Mouse (Mus musculus) embryo, embryonic 11 days (tissue): ENCODE measurements around the gene Ppp2r5a.

Experiments used
- DNase-seq: peaks from one replicate; pipeline ENCODE4 v3.0.0-alpha.2; 2015

Ppp2r5a gene

DNA sequence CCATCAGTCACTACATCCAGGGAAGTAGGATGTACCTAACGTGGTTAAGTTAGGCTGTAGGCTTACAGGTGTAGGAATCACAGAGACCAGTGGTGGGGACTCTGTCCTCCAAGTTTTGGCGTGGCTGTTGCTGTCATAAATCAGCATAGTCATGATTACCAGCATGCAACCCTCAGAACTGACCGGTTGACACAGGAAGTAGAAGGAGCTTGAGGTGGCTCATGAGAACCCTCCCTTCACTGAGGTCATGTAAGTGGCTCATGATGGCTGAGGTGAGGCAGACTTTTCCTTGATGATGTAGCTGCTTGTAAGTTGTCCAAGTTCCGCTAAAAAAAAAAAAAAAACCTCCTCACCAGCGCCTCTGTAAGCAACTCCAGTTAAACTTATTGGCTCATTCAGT lies 14.0 kb upstream of the Ppp2r5a start:
- no peak for DNase-seq

DNA sequence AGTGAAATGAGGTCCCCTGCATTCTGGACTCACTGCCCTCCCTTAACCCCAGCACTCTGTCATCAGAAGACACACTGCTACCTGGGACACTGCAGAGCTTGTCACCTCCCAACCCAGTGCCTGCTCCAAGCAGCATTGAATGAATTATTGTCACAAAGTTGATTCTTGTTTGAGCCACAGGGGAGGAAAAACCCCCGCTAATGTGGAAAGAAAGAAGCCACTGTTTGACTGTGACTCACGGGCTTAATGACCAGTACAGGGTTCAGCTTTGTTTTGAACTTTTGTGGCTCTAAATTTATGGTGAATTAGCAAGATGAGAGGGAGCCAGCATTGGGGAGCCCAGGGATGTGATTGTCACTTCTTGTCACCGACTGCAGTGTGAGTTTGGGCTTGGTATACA lies 13.5 kb upstream of the Ppp2r5a start:
- DNase-seq = no peak

- DNase-seq = no peak
Measured at GRCm38 (mm10) chr1:191414432-191414831, 11.4 kb upstream of the Ppp2r5a start.

- DNase-seq = no peak
Measured at GRCm38 (mm10) chr1:191413691-191414415, 10.8 kb upstream of the Ppp2r5a start.

DNA sequence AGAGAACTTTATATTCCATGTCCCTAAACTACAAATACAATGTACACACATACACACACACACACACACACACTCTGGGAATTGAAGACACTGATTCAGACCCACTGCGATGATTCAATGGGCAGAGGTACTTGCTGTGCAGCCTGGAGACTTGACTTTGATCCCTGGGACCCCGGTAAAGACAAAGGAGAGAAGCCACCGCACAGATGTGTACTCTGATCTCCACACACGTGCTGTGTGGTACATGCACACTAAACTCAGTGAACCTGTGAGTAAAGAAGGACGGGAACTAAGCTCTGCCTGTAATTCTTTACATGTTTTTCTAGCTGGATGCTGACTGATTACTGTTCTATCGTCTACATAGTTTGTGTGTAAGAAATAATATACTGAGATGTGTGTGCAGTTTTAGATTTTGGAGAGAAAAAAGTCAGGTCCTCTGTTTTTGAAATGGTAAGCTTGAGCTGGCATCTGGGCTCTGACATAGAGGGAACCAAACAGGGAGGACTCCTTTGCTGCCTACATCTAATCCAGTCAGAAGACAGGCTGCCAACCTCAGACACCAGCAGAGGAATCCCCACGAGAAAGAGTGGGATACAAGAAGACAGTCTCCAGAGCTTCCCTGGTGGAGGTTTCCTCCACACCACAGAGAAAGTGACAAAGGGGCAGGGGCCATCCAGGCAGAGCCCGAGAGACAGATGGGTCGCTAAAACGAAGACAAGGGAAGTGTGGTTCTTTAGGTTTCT lies 7.4 kb upstream of the Ppp2r5a start:
- no peak for DNase-seq

DNA sequence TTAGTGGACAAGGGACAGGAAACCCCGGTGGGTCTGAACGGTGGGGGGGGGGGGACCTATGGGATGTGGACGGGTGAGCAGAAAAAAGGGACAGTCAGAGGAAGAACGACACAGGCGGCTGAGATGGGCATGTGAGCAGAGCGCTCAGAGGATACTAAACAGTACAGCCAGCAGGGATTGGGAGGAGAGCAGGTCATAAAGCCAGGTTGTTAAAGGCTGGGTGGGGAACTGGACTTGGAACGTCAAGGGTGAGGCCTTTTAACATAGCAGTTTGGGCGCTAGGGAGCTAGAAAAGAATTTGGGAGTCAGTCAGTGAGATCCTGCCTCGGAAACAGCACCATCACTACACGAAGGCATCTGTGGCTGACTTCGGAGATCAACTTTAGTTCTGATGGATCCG lies 4.2 kb upstream of the Ppp2r5a start:
- DNase-seq = no peak

DNA sequence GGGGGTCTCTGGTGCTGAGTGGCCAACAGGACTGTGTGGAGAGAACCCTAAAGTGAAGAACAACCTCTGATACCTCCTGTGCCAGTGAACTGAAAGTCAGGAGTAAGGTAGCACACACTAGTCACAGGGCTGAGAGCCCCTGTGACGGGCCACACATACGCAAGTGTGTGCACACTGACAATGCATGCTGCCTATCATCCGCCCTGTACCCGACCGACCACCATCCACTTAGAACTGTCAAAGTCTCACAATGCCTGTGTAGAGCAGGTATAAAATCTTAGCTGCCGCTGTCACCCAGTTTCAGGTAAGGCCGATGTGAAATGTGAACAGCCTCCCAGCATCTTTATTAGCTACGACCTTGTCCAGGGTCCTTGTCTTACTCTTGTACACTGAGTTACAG lies 3.4 kb upstream of the Ppp2r5a start:
- no peak for DNase-seq

DNA sequence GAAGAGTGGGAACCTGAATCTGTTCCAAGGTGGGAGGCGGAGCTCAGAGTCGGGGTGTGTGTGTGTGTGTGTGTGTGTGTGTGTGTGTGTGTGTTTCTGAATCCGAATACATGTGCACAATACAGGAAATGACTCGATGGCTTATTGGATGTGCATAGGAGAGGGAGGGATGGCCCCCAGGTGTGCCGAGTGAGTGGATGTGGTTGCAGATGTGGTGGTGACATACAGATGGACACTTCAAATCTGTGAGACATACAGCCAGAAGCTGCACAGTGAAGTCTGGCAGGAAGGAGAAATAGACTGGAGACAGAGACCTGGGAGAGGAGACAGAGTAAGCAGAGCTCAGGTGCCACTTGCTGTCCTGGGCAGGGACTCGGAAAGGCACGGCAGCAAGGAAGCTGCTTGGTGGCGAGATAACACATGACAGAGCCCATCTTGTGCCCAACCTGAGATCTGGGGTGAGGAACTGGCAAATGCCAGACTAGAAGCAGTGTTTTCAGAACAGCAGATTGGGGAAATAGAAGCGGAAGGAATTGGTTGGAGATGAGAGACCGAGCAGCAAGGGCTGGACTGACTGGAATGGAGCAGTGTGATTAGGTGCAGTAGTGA lies 1.8 kb upstream of the Ppp2r5a start:
- DNase-seq = no peak

- no peak for DNase-seq
Measured at GRCm38 (mm10) chr1:191404301-191404700, 1.2 kb upstream of the Ppp2r5a start.

DNA sequence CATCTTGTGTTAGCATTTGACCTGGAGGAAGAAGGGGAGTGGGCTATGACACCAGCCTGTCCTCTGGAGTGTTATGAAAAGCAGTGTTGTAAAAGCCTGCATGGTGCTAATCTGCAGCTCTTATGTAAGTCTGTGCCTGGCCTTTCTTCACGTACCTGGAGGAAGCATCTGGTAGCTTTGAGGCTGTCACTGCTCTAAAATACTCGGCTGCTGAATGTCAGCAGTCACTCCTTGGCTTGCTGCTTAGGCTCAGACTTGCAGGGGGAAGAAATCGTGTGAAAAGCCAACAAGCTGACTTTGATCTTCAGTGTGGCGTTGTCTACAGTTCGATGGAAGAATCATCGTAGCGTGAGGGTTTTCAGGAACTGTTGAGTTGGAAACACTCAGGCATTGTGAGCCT lies 566 bp downstream of the Ppp2r5a start:
- no peak for DNase-seq

GRCm38 (mm10) chr1:191396897-191397849 lies 5.9 kb downstream of the Ppp2r5a start:
- peak; percentile 100 for DNase-seq

DNA sequence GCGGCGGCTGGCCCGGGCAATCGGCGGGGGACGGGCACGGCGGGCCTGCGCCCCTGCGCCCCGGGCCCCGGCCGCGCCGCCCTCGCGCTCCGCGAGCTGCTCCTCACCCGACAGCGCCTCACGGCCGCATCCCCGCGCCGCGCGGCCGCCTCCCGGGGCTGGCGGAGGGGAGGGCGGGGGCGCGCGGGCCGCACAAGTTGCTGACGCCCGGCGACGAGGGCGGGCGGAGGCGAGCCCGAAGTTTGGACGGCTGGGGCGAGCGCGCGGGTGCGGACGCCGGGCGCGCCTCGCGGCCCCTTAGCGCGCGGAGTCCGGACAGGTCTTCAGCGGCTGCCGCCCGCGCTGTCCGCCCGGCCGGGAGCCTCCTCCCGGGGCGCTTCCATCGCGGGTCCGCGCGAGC lies 6.6 kb downstream of the Ppp2r5a start:
- peak; percentile 77 for DNase-seq

GRCm38 (mm10) chr1:191395871-191396433 lies 7.1 kb downstream of the Ppp2r5a start:
- peak; percentile 56 for DNase-seq

DNA sequence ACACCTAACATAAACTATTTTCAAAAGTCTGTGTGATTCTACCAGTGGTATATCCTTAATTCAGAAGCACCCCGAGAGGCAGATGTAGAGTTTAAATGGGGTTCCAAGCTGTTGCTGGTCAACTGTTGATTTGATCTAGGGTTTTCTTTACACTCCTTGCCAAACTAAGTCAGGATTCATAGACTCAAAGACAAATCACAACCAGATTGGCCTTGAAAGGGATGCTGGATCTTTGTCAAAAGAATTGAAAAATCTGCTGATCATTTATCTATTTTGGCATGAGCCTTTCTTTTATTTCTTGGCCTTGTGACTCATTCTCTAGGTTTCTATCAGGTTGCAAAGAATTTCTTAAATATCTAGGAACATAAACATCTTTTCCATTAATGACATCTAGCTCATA lies 7.9 kb downstream of the Ppp2r5a start:
- no peak for DNase-seq

GRCm38 (mm10) chr1:191394126-191394525 lies 8.9 kb downstream of the Ppp2r5a start:
- DNase-seq = no peak

GRCm38 (mm10) chr1:191393536-191393935 lies 9.5 kb downstream of the Ppp2r5a start:
- no peak for DNase-seq

GRCm38 (mm10) chr1:191391311-191391710 lies 11.8 kb downstream of the Ppp2r5a start:
- DNase-seq = peak; percentile 78

DNA sequence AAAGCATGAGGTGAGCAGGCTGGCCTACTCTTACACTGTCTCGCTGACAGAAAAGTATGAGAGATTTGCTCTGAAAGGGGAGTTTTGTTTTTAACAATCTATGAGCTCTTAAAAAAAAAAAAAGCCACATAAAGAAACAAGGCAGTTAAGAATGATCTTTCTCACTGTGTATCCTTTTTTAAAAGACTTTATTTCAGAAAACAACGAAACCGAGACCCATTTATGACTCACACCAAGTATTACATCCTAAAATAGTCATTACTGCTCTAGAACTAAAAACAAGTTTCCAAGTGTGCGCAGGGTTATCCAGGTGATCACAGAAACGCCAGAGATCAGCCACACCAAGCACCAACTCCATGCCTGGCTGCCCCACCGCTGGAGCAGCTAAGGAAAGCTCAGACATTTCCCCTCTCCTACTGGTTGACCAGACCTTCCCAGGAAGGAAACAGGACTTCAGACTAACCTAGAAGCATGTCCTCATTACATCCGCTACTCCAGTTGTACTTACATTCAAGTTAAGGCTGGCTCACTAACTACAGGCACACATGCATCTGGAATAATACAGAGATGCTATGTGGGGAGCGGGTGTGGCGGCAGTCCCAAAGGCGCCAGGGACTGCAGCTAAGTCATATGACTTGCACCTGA lies 18.2 kb downstream of the Ppp2r5a start:
- DNase-seq = no peak

DNA sequence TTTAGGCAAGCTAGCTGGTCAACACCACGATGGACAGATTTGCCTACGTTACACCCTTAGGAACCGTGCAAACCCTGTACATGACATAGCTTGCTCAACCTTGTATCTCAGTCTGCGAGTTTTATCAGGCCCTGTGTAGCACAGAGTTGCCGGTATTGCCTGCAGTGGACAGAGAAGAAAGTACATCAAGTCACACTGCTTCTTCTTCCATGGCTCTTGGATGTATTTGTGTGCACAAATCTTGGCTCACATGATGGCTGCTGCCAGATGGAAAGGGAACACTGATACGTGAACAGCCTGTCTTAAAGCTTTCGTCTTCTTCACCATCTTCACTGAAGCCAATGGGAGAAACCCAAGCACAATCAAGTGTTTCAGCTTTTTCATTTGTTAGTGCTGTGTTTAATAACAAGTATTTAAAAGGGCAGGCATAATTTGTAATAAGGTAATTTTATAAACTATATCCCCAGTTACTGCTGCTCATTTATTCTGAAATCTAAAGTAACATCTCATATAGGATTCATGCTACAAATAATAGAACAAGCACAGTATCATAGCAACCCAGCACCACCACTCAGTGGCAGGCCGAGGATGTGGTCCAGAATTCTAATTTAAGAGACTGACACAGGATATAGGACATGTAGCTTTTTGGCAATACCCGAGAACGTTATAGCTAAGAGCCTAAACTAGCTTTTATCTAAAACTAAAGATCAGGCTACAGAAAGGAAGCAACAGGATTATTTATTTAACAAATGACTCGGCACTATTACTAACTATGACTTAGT lies 20.9 kb downstream of the Ppp2r5a start:
- no peak for DNase-seq

DNA sequence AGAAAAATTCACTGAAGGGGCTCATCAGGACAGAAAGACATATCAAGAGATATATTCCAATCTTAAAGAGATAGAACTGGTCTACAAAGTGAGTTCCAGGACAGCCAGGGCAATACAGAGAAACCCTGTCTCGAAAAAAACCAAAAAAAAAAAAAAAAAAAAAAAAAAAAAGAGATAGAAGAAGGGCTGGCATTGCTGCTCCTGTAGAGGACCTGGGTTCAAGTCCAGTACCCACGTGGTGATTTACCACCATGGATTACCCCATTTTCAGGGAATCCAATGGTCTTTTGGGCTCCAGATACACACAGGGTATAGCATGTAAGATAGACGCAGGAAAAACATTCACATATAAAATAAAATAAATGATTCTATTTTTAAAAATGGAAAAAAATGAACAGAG lies 22.2 kb downstream of the Ppp2r5a start:
- DNase-seq = no peak

- DNase-seq = no peak
Measured at GRCm38 (mm10) chr1:191378080-191378479, 25.0 kb downstream of the Ppp2r5a start.
